Mouse (Mus musculus) embryo, embryonic 11 days (tissue): Measurements from ENCODE around the gene Aig1.
A peak's percentile ranks its signal among the peaks of the same experiment; 100 is the strongest.
"Not testable (repeated sequence)": the region's sequence is repeated elsewhere in the genome, so short reads cannot be mapped to it uniquely, and the experiment has no call there.

ENCODE experiments used
- DNase-seq: peaks from one replicate; pipeline ENCODE4 v3.0.0-alpha.2; 2015

Gene Aig1

DNA sequence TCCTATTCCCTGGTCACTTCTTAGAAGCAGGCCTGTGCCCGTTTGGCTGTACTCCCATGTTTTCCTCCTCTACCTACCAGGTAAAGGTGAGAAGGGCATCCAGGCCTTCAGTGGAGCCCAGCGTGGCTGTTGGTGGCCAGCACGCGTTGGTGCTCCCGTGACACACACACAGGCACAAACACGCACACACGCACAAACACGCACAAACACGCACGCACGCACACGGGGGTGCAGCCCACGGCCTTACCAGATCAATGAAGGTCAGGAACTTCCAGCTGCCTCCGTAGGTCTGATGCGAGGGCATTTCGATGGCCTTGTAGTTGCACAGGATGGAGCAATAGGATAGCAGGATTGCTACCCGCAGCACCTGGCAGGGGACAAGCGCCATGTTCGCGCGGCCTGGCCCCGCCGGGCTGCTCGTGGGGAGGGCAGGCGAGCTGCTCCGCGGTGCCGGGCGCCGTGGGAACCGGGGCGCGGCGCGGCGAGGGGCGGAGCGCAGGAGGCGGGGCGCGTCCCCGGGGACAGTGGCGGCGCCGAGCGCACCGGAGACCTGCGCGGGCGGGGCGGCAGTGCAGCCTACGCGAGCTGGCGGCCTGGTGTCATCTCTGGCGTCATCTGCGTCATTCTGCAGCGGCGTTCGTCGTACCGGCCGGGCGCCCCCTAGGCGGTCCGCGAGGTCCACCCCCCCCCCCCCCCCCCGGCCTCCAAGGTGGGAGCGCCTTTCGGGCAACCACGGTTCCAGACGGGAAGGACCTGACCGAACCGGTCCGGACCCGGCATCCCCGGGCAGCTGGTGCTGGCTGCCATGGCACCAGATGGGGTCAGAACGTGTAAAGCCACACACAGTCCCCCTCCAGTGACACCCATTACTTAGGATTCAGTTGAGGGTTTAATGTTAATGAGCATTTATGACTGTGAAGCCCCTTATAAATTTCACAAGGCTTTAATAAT is at the start of gene Aig1:
Aig1 (minus strand) TSS at position 610 of the 951 bp plus-strand sequence.
- peak; percentile 84 for DNase-seq

DNA sequence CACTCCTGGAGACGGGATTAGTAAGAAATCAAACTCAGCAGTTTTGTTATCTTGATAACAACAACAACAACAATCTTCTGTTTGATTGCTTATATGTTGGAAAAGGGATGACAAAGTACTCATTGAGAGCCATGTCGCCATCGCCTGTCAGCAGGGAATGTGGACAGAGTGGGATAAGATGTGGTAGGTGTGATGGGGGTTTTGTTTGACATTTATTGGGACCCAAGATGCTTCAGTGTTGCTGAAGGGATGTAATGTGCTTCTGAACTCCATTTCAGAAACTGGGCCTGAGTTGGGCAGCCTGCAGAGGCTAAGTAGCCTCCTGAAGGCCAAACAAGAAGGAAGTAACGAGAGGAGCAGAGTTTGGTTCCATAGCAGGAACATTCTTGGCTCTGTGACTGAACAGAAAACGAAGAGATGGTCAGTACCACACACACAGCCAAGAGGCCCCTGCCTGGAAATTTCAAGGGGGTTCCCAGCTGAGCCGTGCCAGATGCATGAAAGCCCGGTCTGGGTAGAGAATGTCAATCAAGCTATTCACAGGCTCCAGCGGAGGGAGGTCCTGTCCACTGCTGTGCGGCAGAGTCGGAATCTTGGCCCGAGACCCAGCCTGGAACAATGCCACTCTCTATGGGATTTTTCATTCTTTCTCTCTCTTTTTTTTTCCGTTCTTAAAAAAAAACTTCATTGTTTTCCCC is 48.0 kb upstream of the Aig1 start:
- DNase-seq: peak; percentile 62

GRCm38 (mm10) chr10:13915211-13915610 is 46.4 kb upstream of the Aig1 start:
- DNase-seq: no peak

GRCm38 (mm10) chr10:13913689-13914088 is 44.9 kb upstream of the Aig1 start:
- DNase-seq: no peak

- no peak for DNase-seq
Measured at GRCm38 (mm10) chr10:13906261-13906741, 37.5 kb upstream of the Aig1 start.

- DNase-seq: no peak
Measured at GRCm38 (mm10) chr10:13905618-13906017, 36.8 kb upstream of the Aig1 start.

- DNase-seq: not testable (repeated sequence)
Measured at GRCm38 (mm10) chr10:13892762-13893161, 24.0 kb upstream of the Aig1 start.

GRCm38 (mm10) chr10:13882975-13883875 is 14.4 kb upstream of the Aig1 start:
- no peak for DNase-seq

DNA sequence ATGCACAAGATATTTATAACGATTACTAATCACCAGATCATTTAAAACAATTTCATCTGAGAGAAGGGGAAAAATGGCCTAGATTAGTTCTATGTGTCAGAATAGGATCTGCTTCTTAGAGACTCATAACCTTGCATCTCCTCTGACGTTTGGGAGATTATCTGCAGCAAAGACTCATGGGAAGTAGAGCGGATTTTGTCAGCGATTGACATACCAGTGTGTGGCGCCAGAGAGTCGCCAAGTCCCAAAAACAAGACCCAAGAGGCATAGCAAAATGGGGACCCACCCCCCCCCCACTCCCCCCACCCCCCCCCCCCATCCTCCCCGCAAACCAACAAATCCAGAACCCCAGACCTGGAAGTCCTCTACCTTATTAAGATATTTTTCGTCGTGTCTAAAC is 13.7 kb upstream of the Aig1 start:
- DNase-seq: no peak

DNA sequence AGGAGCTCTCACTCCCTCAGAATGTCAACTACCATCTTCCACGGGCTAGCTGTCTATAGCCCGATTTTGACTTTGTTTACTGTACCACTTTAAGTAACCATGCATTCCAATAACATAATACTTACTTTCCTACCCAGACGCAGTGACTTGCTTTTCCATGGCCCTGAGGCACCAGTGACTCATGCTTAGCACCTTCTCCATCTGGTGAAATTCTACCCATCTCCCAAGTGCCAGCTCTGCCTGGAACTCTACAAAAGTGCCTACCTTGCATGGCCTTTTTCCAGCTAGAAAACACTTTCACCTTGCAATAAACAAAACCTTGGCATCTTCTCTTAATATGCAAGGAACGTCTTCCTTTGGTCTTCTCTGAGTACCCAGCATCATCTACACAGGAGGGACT is 9.9 kb upstream of the Aig1 start:
- DNase-seq: no peak

- DNase-seq: no peak
Measured at GRCm38 (mm10) chr10:13875038-13875420, 6.2 kb upstream of the Aig1 start.

DNA sequence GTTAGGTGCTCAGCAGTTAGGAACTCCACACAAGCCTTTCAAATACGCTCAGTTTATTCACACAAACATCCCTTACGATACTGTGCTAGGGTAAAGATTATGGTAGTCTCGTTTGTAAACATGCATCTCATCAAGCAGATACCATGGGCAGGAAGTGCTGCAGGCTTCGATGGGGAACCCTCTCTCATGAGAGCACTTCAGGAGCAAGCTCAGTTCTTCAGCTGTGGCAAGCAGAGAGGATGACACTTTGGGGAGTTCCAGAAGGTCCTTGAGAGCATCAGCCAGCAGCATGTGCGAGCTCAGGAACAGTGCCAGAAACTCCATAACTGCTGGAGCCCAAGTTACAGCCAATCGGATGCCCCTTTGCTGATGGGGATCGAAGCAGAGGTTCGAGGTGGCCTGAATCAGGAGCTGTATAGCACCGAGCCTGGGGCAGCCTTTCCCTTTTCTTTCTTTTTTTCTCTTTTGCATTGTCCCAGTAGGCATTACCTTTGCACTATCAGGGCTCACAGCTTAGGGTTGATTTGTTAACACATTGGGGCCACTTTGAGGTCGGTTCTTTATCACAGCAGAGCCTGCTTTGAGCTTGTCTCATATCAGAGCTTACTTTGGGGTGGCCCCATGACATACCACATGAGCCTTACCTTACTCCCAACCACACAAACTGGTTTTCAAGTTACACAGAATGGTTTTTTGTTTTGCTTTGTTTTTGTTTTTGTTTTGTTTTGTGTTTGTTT is 5.7 kb upstream of the Aig1 start:
- DNase-seq: no peak

DNA sequence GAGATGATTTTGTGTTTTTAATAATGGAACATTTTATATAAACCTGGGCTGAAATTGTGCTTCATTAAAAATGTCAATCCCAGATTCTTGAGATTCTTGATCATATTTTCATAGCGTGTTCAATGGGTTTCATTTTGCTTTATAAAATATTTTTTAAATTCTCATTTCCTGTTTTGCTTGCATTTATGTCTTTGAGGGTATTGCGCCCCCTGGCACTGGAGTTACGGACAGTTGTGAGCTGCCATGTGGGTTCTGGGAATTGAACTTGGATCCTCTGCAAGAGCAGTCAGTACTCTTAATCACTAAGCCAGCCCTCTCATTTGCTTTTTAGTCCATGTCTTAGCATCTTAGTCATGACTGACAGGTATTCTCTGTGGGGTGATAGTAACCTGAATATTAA is 1.8 kb upstream of the Aig1 start:
- no peak for DNase-seq

GRCm38 (mm10) chr10:13869322-13870035 is 699 bp upstream of the Aig1 start:
- no peak for DNase-seq

DNA sequence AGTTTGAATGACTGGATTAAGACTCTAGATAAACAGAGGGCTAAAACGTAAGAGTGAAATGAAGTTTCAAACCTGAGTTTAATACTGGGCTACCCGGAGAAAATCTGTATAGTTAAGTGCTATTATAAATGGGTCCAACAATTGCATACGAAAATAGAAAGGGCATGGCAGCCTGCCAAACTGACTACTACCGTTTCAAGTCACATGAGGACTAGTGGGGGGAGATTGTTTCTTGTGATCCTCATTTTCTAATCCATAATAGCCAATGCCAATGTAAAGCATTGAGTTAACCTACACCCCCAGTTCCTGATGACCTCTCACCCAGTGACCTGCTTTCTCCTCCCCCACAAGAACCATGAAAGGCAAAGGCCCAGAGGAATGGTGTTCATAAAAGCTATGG is 2.4 kb downstream of the Aig1 start:
- no peak for DNase-seq

DNA sequence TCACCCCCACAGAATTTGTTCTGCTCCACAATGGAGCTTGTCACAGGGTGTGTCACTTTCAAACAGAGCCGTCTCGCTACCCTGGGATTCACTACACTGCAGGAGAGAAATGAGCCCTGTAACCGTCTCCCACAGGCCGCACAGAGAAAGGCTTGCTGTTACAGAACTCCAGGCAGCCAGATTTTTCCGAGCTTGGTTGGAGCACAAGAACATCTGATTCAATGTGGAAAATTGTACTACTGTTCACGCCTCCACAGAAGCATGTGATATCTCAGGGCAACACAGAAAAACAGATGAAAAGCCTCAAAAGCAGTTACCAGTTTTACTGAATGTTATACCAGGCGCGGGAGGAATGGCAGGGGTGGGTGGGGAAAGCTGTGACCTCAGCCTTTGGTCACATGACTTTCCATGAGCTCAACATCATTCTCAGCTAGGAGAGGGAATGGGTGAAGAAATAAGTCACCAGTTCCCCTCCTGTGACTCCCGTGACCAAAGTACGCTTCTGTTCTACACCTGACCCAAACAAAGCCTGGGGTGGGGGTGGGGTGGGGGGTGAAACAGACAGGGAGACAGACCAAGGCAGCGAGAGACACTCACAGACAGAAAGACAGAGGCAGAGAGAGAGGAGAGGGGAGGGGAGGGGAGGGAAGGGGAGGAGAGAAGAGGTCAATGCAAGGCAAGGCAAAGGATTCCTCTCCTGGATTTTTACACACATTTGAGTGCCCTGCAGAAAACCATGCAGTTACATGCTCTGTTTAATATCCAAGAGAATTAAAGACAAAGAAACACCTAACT is 7.5 kb downstream of the Aig1 start:
- DNase-seq: peak; percentile 64

- DNase-seq: no peak
Measured at GRCm38 (mm10) chr10:13856438-13856837, 12.3 kb downstream of the Aig1 start.

- no peak for DNase-seq
Measured at GRCm38 (mm10) chr10:13855969-13856368, 12.8 kb downstream of the Aig1 start.

DNA sequence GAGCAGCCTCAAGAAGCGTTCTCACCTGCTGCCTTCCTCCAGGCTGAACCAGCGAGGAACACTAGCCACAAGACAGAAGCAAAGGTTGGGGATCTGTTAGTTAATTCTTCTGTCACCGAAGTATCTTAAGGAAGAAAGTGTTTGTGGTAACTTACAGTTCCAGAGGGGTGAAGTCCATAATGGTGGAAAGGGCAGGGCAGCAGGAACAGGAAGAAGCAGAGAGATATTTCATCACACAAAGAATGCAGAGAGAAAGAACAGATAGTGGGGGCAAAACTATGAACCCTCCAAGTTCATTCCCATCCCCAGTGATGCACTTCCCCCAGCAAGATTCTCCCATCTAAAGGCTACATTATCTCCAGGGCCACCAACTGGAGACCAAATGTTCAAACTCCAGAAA is 13.7 kb downstream of the Aig1 start:
- DNase-seq: no peak

DNA sequence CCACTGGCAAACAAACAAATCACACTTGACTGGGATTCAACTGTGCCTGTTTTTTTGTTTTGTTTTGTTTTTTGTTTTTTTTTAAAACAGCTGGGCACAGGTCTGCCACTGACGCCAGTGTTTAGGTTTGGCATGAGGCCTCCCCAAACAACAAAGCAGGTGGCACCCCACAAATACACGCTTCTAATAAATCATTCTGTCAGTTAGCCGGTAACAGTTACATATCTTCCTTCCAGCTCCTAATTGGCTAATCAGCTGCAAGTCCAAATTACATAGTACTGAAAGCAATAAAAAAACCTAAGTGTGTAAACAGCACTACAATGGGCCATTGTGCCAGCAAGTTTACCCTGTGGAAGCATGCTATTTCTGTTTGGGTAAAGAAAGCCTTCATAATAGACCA is 18.7 kb downstream of the Aig1 start:
- DNase-seq: no peak

DNA sequence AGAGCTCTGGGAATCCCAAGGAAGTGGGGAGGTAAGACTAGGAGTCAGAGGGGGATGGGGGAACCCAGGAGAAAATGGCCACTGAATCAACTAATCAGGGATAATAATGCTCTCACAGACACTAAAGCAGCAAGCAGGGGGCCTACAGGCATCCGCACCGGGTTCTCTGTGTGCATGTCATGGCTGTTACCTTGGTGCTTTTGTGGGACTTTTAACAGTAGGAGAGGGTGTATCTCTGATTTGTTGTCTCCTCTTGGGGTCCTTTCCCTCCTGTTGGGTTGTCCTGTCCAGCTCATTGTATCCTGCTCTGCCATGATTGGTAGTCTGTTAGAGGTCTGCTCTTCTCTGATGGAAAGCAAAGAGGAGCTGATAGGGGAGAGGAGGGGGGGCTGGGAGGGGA is 19.6 kb downstream of the Aig1 start:
- peak; percentile 39 for DNase-seq
